Mouse (Mus musculus): ENCODE data around the gene Ezr. TPM values are rescaled to one million over a fixed set of nuclear protein-coding genes. Genes with fewer than 3 reads are reported as not detected.

Ezr gene
- polyA plus RNA-seq, 1 experiment from 2014 or later: 46.9 TPM

DNA sequence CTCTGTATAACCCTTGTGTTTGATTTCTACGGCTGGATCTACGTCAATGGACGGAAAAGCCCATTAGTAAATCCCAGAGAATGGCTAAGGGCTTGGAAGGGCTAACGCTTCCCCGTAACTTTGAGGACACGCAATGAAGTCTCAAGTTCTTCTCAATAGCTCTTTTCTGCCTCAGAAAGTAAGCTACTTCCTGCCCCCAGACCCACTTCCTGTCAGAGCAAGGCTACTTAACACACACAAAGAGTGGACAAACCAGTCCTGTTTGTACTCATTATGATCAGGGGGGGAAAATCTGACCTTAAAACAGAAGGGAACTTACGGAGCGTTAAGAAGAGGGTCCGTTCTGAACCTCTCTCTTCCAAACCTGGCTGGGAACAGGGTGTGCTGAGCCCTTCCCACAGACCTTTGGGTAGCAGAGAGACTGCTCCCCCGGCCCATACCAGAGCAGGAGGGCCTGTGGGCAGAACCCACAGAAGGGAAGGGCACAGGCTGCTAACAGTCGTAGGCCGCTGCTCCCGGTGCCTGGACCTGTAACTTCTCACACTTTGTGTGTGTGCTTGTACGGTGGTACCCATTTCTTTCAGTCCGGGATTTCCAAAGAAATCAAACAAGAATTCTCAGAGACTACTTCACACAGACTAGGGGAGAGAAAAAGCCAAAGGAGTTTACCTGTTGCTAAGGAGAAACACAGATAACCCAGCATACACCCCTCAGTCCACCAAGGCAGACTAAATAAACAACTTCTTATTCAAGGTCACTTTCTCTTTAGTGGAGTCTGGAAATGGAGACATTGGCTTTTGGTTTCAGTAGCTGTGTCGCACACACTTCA lies 10.7 kb downstream of the Ezr start:
- no peak overlapping the region for H3K4me3 ChIP-seq (ENCODE audit: low read depth, low read length)
- no peak overlapping the region for H3K9ac ChIP-seq (replicated peaks; ENCODE audit: low read length)
- no peaks in the 10 kb centered on the region for H3K27me3 ChIP-seq (ENCODE audit: control insufficient read depth, insufficient read depth, low read length)
- WGBS: 71% methylated on average over 16 of the region's 16 CpGs
- H3K4me1 ChIP-seq (ENCODE audit: control insufficient read depth, insufficient read depth, low read length): no peaks in the 10 kb centered on the region; the same call in 1 of the 2 replicates
- H3K9me3 ChIP-seq (replicated peaks; ENCODE audit: control insufficient read depth, low read length): no peaks in the 10 kb centered on the region
- H3K4me2 ChIP-seq (ENCODE audit: low read depth, low read length): no peak overlapping the region
- DNase-seq (ENCODE audit: low spot score) (no peak), ATAC-seq (replicated peaks; ENCODE audit: insufficient number of reproducible peaks, low FRiP score, low TSS enrichment, low read depth) (no peak)
- H3K27ac ChIP-seq (replicated peaks; ENCODE audit: low read depth, low read length): 0 out of 2 replicates have a peak overlapping the region, but pooled peaks have one; percentile 8
- H3K36me3 ChIP-seq (replicated peaks; ENCODE audit: control insufficient read depth, insufficient read depth, low read depth, low read length): no peaks in the 10 kb centered on the region

DNA sequence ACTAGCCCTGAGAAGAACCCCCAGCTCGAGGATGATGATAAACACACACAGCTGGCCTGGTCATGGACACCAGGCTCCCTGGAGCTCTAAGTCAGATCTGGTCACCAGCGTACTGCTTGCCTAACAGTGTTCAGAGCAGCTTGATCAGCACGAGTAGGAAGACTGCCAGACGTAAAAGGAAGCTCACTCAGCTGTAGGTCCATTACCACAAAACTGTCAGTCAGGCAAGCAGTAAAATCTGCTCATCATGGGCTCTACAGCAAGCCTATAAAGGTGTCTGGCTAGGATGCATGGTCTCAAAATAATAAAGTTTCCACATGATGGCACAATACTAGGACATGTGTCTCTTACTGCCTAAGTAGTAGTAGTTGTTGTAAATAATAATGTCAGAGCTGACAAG lies 13.0 kb downstream of the Ezr start:
- Histone ChIP-seq H3K36me3 (replicated peaks; ENCODE audit: control insufficient read depth, insufficient read depth, low read depth, low read length) (no peaks in the 10 kb centered on the region), H3K4me2 (ENCODE audit: low read depth, low read length) (no peak overlapping the region), H3K27ac (replicated peaks; ENCODE audit: low read depth, low read length) (no peak overlapping the region), H3K27me3 (ENCODE audit: control insufficient read depth, insufficient read depth, low read length) (no peaks in the 10 kb centered on the region), H3K9me3 (replicated peaks; ENCODE audit: control insufficient read depth, low read length) (no peaks in the 10 kb centered on the region), H3K9ac (replicated peaks; ENCODE audit: low read length) (no peak overlapping the region), H3K4me3 (ENCODE audit: low read depth, low read length) (no peak overlapping the region), H3K4me1 (ENCODE audit: control insufficient read depth, insufficient read depth, low read length) (no peaks in the 10 kb centered on the region; the same call in 1 of the 2 replicates)
- 63% methylated on average over 4 of the region's 4 CpGs for WGBS
- DNase-seq (ENCODE audit: low spot score) (no peak), ATAC-seq (replicated peaks; ENCODE audit: insufficient number of reproducible peaks, low FRiP score, low TSS enrichment, low read depth) (no peak)

DNA sequence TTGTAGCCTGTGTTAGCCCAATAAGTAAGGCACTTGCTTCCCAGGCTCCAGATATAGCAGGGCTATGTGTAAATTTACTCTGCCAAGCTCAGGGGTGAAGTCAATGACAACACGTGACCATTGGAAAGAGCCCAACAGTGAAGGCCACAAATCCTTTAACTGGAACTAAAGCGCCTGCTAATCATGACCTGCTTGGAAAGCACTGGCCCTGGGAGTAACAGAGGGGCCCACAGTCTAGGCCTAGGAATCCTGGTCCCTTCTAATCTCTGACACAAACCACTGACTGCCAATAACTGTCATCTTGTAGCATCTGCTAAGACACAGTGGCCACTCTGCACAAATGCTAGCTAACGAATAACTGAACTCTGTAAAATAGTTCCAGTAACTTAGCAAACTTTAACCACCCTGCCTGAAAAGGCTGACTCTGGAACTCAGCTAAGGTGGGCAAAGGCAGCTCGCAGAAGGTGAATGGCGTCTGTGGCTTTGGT lies 14.2 kb downstream of the Ezr start:
- DNase-seq (ENCODE audit: low spot score): no peak
- no peak overlapping the region for H3K4me2 ChIP-seq (ENCODE audit: low read depth, low read length)
- H3K27me3 ChIP-seq (ENCODE audit: control insufficient read depth, insufficient read depth, low read length): no peaks in the 10 kb centered on the region
- no peak overlapping the region for H3K27ac ChIP-seq (replicated peaks; ENCODE audit: low read depth, low read length)
- no peaks in the 10 kb centered on the region; the same call in 1 of the 2 replicates for H3K4me1 ChIP-seq (ENCODE audit: control insufficient read depth, insufficient read depth, low read length)
- H3K9ac ChIP-seq (replicated peaks; ENCODE audit: low read length): no peak overlapping the region
- no peak for ATAC-seq (replicated peaks; ENCODE audit: insufficient number of reproducible peaks, low FRiP score, low TSS enrichment, low read depth)
- H3K36me3 ChIP-seq (replicated peaks; ENCODE audit: control insufficient read depth, insufficient read depth, low read depth, low read length): no peaks in the 10 kb centered on the region
- no peak overlapping the region for H3K4me3 ChIP-seq (ENCODE audit: low read depth, low read length)
- 84% methylated on average over 5 of the region's 5 CpGs for WGBS
- no peaks in the 10 kb centered on the region for H3K9me3 ChIP-seq (replicated peaks; ENCODE audit: control insufficient read depth, low read length)

DNA sequence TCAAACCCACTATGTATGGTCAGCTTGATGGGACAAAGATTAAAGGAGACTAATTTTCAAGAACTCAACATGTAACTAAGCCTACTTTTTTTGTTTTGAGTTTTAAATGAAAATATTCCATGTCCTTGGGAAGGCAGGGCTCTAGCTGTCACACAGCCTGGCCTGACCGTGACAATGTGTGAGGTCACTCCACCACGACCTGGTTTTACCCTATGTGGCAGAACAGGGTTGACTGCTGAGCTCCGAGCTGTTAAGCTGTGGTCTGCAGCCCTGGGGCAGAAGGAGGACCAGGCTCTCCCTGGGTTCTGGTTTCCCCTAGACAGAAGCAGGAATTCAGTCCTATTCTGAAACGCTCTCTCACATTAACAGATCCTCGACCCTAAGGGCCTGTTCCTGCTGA lies 14.8 kb downstream of the Ezr start:
- Histone ChIP-seq H3K4me1 (ENCODE audit: control insufficient read depth, insufficient read depth, low read length) (no peaks in the 10 kb centered on the region; the same call in 1 of the 2 replicates), H3K9me3 (replicated peaks; ENCODE audit: control insufficient read depth, low read length) (no peaks in the 10 kb centered on the region), H3K27me3 (ENCODE audit: control insufficient read depth, insufficient read depth, low read length) (no peaks in the 10 kb centered on the region), H3K4me2 (ENCODE audit: low read depth, low read length) (no peak overlapping the region), H3K4me3 (ENCODE audit: low read depth, low read length) (no peak overlapping the region), H3K9ac (replicated peaks; ENCODE audit: low read length) (no peak overlapping the region), H3K36me3 (replicated peaks; ENCODE audit: control insufficient read depth, insufficient read depth, low read depth, low read length) (no peaks in the 10 kb centered on the region), H3K27ac (replicated peaks; ENCODE audit: low read depth, low read length) (no peak overlapping the region)
- ATAC-seq (replicated peaks; ENCODE audit: insufficient number of reproducible peaks, low FRiP score, low TSS enrichment, low read depth) (no peak), DNase-seq (ENCODE audit: low spot score) (no peak)
- WGBS: 38% methylated on average over 5 of the region's 5 CpGs

DNA sequence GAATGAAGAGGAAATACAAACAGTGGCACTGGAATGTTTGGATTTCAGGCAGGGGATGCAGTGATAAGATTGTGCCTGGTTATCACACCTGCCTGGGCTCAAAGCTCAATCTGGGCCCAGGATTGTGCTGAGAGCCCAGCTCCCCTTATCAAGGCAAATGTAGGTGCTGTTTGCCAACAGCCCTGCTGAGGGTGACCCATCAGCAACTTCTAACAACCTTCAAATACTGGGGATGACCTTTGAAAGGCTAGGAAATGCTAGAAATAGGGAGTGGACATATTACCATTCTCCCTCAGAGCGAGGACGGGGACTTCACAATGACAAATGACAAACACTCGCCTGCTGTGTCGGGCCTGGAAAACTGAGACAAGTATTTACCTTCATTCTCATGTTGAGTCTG lies 15.8 kb downstream of the Ezr start:
- no peak overlapping the region for H3K4me3 ChIP-seq (ENCODE audit: low read depth, low read length)
- no peaks in the 10 kb centered on the region for H3K36me3 ChIP-seq (replicated peaks; ENCODE audit: control insufficient read depth, insufficient read depth, low read depth, low read length)
- no peak for ATAC-seq (replicated peaks; ENCODE audit: insufficient number of reproducible peaks, low FRiP score, low TSS enrichment, low read depth)
- no peak overlapping the region for H3K9ac ChIP-seq (replicated peaks; ENCODE audit: low read length)
- 92% methylated on average over 4 of the region's 4 CpGs for WGBS
- H3K4me1 ChIP-seq (ENCODE audit: control insufficient read depth, insufficient read depth, low read length): no peaks in the 10 kb centered on the region; the same call in 1 of the 2 replicates
- no peaks in the 10 kb centered on the region for H3K27me3 ChIP-seq (ENCODE audit: control insufficient read depth, insufficient read depth, low read length)
- no peak for DNase-seq (ENCODE audit: low spot score)
- H3K9me3 ChIP-seq (replicated peaks; ENCODE audit: control insufficient read depth, low read length): no peaks in the 10 kb centered on the region
- H3K4me2 ChIP-seq (ENCODE audit: low read depth, low read length): no peak overlapping the region
- H3K27ac ChIP-seq (replicated peaks; ENCODE audit: low read depth, low read length): no peak overlapping the region

DNA sequence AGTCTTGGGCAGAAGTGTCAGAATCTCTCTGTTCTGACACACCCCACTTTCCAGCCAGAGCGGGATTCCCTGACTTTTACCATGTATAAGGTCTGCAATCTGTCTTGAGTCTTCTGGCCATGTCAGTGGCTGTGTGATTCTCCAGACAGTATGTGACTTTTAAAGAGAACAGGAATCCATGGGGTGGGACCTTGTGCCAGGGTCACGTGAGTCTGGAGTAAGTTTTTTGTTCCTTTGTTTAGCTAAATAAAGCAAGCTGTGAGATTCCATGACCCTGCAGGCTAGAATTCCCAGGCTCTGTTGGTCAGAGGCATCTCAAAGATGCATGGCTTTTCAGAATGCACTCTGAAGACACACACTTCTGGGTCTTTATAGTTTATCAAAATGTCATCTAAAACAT lies 16.7 kb downstream of the Ezr start:
- H3K27ac ChIP-seq (replicated peaks; ENCODE audit: low read depth, low read length): no peak overlapping the region

DNA sequence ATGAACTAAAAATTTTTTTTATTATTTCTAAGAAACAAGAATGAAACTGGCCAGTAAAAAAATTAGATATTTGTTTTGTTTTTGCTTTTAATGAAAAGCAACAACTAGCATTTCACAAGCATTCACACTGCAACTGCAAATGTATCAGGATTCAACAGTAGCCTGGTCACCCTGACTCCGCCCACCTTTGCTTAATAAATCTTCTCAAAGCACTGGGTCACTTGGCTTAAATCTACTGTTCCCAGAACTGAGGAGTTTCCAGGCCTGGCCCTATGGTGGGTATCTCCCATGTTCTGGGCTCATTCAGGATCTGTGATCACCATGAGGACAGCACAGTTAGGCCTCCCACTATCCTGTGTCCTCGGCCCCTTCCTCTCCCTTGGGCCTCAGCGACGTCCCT lies 17.9 kb downstream of the Ezr start:
- Histone ChIP-seq H3K4me1 (ENCODE audit: control insufficient read depth, insufficient read depth, low read length) (no peaks in the 10 kb centered on the region), H3K4me2 (ENCODE audit: low read depth, low read length) (no peak overlapping the region), H3K27ac (replicated peaks; ENCODE audit: low read depth, low read length) (no peak overlapping the region), H3K9ac (replicated peaks; ENCODE audit: low read length) (no peak overlapping the region), H3K4me3 (ENCODE audit: low read depth, low read length) (no peak overlapping the region), H3K27me3 (ENCODE audit: control insufficient read depth, insufficient read depth, low read length) (no peaks in the 10 kb centered on the region), H3K9me3 (replicated peaks; ENCODE audit: control insufficient read depth, low read length) (no peaks in the 10 kb centered on the region), H3K36me3 (replicated peaks; ENCODE audit: control insufficient read depth, insufficient read depth, low read depth, low read length) (no peaks in the 10 kb centered on the region)
- no peak for ATAC-seq (replicated peaks; ENCODE audit: insufficient number of reproducible peaks, low FRiP score, low TSS enrichment, low read depth)
- 76% methylated on average over 4 of the region's 4 CpGs for WGBS
- DNase-seq (ENCODE audit: low spot score): no peak

More for the DNA sequence above, 16.7 kb downstream of the Ezr start:
- Histone ChIP-seq H3K4me1 (ENCODE audit: control insufficient read depth, insufficient read depth, low read length) (no peaks in the 10 kb centered on the region), H3K9me3 (replicated peaks; ENCODE audit: control insufficient read depth, low read length) (no peaks in the 10 kb centered on the region), H3K4me2 (ENCODE audit: low read depth, low read length) (no peak overlapping the region), H3K4me3 (ENCODE audit: low read depth, low read length) (no peak overlapping the region), H3K27me3 (ENCODE audit: control insufficient read depth, insufficient read depth, low read length) (no peaks in the 10 kb centered on the region), H3K9ac (replicated peaks; ENCODE audit: low read length) (no peak overlapping the region), H3K36me3 (replicated peaks; ENCODE audit: control insufficient read depth, insufficient read depth, low read depth, low read length) (no peaks in the 10 kb centered on the region)
- WGBS: 39% methylated on average over 2 of the region's 2 CpGs
- ATAC-seq (replicated peaks; ENCODE audit: insufficient number of reproducible peaks, low FRiP score, low TSS enrichment, low read depth): no peak
- no peak for DNase-seq (ENCODE audit: low spot score)

DNA sequence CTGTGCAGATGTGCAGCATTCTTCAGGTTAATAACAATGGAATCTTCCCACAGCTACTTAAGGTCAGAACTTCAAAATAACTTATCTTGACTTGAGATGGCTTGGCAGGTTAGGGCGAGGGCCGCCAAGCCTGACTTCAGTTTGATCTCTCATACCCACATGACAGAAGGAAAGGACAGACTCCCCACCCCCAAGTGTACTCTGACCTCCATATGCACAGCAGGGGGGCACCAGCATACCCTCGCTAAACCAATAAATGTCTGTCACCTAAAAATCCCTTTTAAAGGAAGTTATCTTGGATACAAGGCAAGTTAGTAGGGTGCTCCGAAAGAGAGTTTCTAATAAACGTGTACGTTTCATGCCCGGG lies 18.4 kb downstream of the Ezr start:
- ATAC-seq (replicated peaks; ENCODE audit: insufficient number of reproducible peaks, low FRiP score, low TSS enrichment, low read depth) (no peak), DNase-seq (ENCODE audit: low spot score) (no peak)
- Histone ChIP-seq H3K4me2 (ENCODE audit: low read depth, low read length) (no peak overlapping the region), H3K4me3 (ENCODE audit: low read depth, low read length) (no peak overlapping the region), H3K36me3 (replicated peaks; ENCODE audit: control insufficient read depth, insufficient read depth, low read depth, low read length) (no peaks in the 10 kb centered on the region), H3K27me3 (ENCODE audit: control insufficient read depth, insufficient read depth, low read length) (no peaks in the 10 kb centered on the region), H3K9ac (replicated peaks; ENCODE audit: low read length) (no peak overlapping the region), H3K4me1 (ENCODE audit: control insufficient read depth, insufficient read depth, low read length) (no peaks in the 10 kb centered on the region), H3K27ac (replicated peaks; ENCODE audit: low read depth, low read length) (no peak overlapping the region), H3K9me3 (replicated peaks; ENCODE audit: control insufficient read depth, low read length) (no peaks in the 10 kb centered on the region)
- 69% methylated on average over 7 of the region's 7 CpGs for WGBS

Measured in embryonic facial prominence, embryonic 11.5 days (tissue).